Mouse (Mus musculus): ENCODE measurements at regions not wholly inside any gene's neighbourhood (a gene's known extent, or its start where the extent isn't known, plus 50 kb on each side); places are given as distances from the start of the nearest gene placed in this dataset.

DNA sequence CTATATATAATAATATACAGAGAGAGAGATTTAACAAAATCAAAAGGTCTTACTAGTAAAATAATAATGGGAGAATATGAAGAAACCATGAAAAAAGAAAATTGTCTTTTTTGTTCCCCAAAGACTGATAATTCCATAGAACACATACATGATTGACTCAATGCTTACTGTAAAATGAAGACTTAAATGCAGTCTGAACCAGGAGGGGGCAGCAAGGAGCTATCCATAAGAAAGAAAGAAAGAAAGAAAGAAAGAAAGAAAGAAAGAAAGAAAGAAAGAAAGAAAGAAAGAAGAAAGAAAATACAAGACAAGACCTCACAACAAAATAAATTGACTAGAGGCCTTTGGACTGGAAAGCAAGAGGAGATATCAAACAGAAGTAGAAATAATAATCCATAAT is 868.8 kb upstream of the Acvr2a start:
- TF ChIP-seq CTCF (IDR thresholded peaks at IDR 0.05; ENCODE audit: insufficient read depth, low read length) (no peak), POLR2A (IDR thresholded peaks at IDR 0.05; ENCODE audit: borderline replicate concordance, extremely low read depth, low read depth, low read length) (no peak)
